ENCODE assay signal across 9 mouse cellular contexts in the genomic region with DNA sequence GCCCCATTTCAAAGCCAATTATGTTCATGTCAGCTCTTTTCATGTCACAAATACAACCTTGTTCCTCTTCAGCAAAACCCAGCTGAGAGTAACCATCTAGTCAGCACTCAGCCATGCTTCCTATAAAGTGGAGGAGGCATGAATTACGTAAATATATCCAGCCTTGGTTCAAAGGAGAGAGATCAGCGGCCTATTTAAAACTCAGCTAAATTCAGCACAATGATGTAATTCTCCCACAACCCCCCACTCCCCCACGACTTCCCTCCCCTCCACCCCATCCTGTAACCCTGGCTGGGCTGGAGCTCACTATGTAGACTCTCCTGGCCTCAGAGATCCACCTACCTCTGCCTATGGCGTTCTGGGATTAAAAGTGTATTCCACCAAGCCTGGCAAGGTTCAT. TPM values are rescaled to one million over a fixed set of nuclear protein-coding genes. Genes with fewer than 3 reads are reported as not detected.
A peak's percentile ranks its signal among the peaks of the same experiment; 100 is the strongest.
DNase-seq lines count a peak whose midpoint lies in the region; ATAC-seq and TF ChIP-seq lines count a peak whose summit lies in the region.
"Had no signal": no experiment of that assay in that cellular context is flagged by ENCODE, and none has a peak within 500 bp of the region (broad histone marks: within the 10 kb centered on the region; RNA-seq: fewer than 3 reads in every experiment).

No protein-coding gene starts in this region.

- H3K27me3 ChIP-seq in kidney, postnatal 0 days (ENCODE audit: insufficient read depth, low read length) = no peaks in the 10 kb centered on the region
- H3K27me3 ChIP-seq in heart, embryonic 13.5 days (replicated peaks) = no peaks in the 10 kb centered on the region

- no peak for ATAC-seq in kidney, postnatal 0 days (replicated peaks; ENCODE audit: low FRiP score, low read depth)
- peak; percentile 42; the same call in 1 of the 2 replicates for ATAC-seq in heart, embryonic 13.5 days (ENCODE audit: extremely low read depth, insufficient number of reproducible peaks, low FRiP score, low TSS enrichment)

- 0 out of 2 replicates have a peak, but pooled peaks cover 14% of the 10 kb centered on the region for H3K36me3 ChIP-seq in kidney, postnatal 0 days (ENCODE audit: insufficient read depth, low read length)
- peaks cover 28% of the 10 kb centered on the region for H3K36me3 ChIP-seq in heart, embryonic 13.5 days

- no peak overlapping the region for H3K4me2 ChIP-seq in kidney, postnatal 0 days (ENCODE audit: low read length)
- H3K4me2 ChIP-seq in heart, embryonic 13.5 days = peak overlapping the region; percentile 29

- DNase-seq in adrenal gland, postnatal 14 days = peak; percentile 18
- no peak for DNase-seq in adrenal gland, postnatal 36 days
- peak; percentile 29 for DNase-seq in kidney, postnatal 0 days (ENCODE audit: low spot score)
- no peak for DNase-seq in kidney, postnatal 10 days
- DNase-seq in skeletal muscle tissue, adult 2 months (ENCODE audit: low read depth, low spot score) = peak; percentile 77
- no peak for DNase-seq in spleen, adult 12 weeks (ENCODE audit: low spot score)
- DNase-seq in right cerebral cortex, postnatal 10 days (ENCODE audit: low spot score in 2 of 2) = no peak
- DNase-seq: lung, postnatal 14 days had no signal

- no peak overlapping the region for H3K4me3 ChIP-seq in kidney, postnatal 0 days (replicated peaks; ENCODE audit: low read depth, low read length)
- H3K4me3 ChIP-seq in heart, embryonic 13.5 days = no peak overlapping the region

- H3K9ac ChIP-seq in kidney, postnatal 0 days (ENCODE audit: low read depth, low read length) = no peak overlapping the region
- H3K9ac ChIP-seq in heart, embryonic 13.5 days = peak overlapping the region; percentile 41; the same call in 1 of the 2 replicates

- no peak for TF ChIP-seq CTCF in kidney, postnatal 0 days (IDR thresholded peaks at IDR 0.05; ENCODE audit: low read depth)

- WGBS in kidney, postnatal 0 days = 38% methylated on average over 4 of the region's 4 CpGs
- WGBS in heart, embryonic 13.5 days = 19% methylated on average over 4 of the region's 4 CpGs

- no peak overlapping the region for H3K27ac ChIP-seq in kidney, postnatal 0 days
- H3K27ac ChIP-seq in heart, embryonic 13.5 days (replicated peaks) = peak overlapping the region; percentile 91

- 0 out of 2 replicates have a peak, but pooled peaks cover 3% of the 10 kb centered on the region for H3K4me1 ChIP-seq in kidney, postnatal 0 days (replicated peaks; ENCODE audit: insufficient read depth, low read length)
- H3K4me1 ChIP-seq in heart, embryonic 13.5 days = peaks cover 68% of the 10 kb centered on the region

- no peaks in the 10 kb centered on the region for H3K9me3 ChIP-seq in kidney, postnatal 0 days (replicated peaks; ENCODE audit: low read length)
- no peaks in the 10 kb centered on the region for H3K9me3 ChIP-seq in heart, embryonic 13.5 days

RNA-seq across cellular contexts. Expression of a gene that starts 32.0 kb away (rescaled TPM):
- 0.33 and 0.90 TPM in 2 replicates for total RNA-seq in adrenal gland, postnatal 14 days (2021)
- total RNA-seq in adrenal gland, postnatal 36 days (2021) = under 1 TPM in 1 of 2 experiments, not detected in 1; 0.50 TPM
- polyA plus RNA-seq in kidney, postnatal 0 days (2015; fragmentation: Nextera tagmentation; extraction: Ambion mirVana) = 0.42 and 0.57 TPM in 2 replicates
- 0.11 TPM in 1 of 2 replicates, not detected in the other for polyA plus RNA-seq in heart, embryonic 13.5 days (2015; fragmentation: Nextera tagmentation; extraction: Ambion mirVana)

RNA-seq across cellular contexts. Expression of a gene that starts 34.8 kb away (rescaled TPM):
- total RNA-seq in adrenal gland, postnatal 14 days (2021) = 10.4 and 14.7 TPM in 2 replicates
- total RNA-seq in adrenal gland, postnatal 36 days (2021) = 10 to 100 TPM; 13.3 to 16.1 TPM
- polyA plus RNA-seq in kidney, postnatal 0 days (2015; fragmentation: Nextera tagmentation; extraction: Ambion mirVana) = 22.6 and 27.8 TPM in 2 replicates
- 29.5 and 34.2 TPM in 2 replicates for polyA plus RNA-seq in heart, embryonic 13.5 days (2015; fragmentation: Nextera tagmentation; extraction: Ambion mirVana)

RNA-seq across cellular contexts. Expression of a gene that starts 35.6 kb away (rescaled TPM):
- 64.7 and 65.3 TPM in 2 replicates for total RNA-seq in adrenal gland, postnatal 14 days (2021)
- total RNA-seq in adrenal gland, postnatal 36 days (2021) = 10 to 100 TPM; 61.7 to 64.2 TPM
- 163 and 176 TPM in 2 replicates for polyA plus RNA-seq in kidney, postnatal 0 days (2015; fragmentation: Nextera tagmentation; extraction: Ambion mirVana)
- polyA plus RNA-seq in heart, embryonic 13.5 days (2015; fragmentation: Nextera tagmentation; extraction: Ambion mirVana) = 81.7 and 88.8 TPM in 2 replicates

RNA-seq across cellular contexts. Expression of a gene that starts 37.8 kb away (rescaled TPM):
- 41.6 and 44.6 TPM in 2 replicates for total RNA-seq in adrenal gland, postnatal 14 days (2021)
- 10 to 100 TPM; 57.7 to 62.5 TPM for total RNA-seq in adrenal gland, postnatal 36 days (2021)
- polyA plus RNA-seq in kidney, postnatal 0 days (2015; fragmentation: Nextera tagmentation; extraction: Ambion mirVana) = 19.9 and 22.1 TPM in 2 replicates
- polyA plus RNA-seq in heart, embryonic 13.5 days (2015; fragmentation: Nextera tagmentation; extraction: Ambion mirVana) = 27.9 and 29.4 TPM in 2 replicates

Comparison
In these comparisons a context has a peak if more than half of its experiments do, and no peak if none do; other contexts are left out.
1. DNase-seq: peak in adrenal gland, postnatal 14 days (single experiment), kidney, postnatal 0 days (single experiment) and skeletal muscle tissue, adult 2 months (single experiment); none in adrenal gland, postnatal 36 days (0 of 2), kidney, postnatal 10 days (single experiment), spleen, adult 12 weeks (single experiment) and right cerebral cortex, postnatal 10 days (0 of 2).